In the genomic region with DNA sequence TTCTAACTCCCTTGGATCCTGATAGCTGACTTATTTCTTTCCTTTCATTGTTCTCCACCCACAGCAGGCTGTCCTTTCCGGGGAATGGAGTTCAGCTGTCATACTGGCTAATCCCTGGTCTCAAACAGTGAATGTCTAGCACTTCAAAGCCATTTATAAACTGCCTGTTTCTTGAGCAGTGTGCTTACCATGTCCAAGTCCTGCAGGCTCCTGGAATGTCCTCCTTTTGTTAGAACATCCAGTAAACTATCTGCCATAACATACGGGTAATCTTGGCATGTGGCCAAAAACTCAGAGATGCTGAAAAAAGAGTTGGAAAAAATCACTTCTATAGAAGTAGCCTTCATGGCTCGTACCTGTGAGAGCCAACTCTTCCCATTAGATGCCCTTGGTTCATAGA, we compare ENCODE assay signal across 10 mouse cellular contexts. TPM values are rescaled to one million over a fixed set of nuclear protein-coding genes. Genes with fewer than 3 reads are reported as not detected.
DNase-seq lines count a peak whose midpoint lies in the region; ATAC-seq and TF ChIP-seq lines count a peak whose summit lies in the region.
"Had no signal": no experiment of that assay in that cellular context is flagged by ENCODE, and none has a peak within 500 bp of the region (broad histone marks: within the 10 kb centered on the region; RNA-seq: fewer than 3 reads in every experiment).

No protein-coding gene starts in this region.

- no peak for DNase-seq in heart, postnatal 25 days (ENCODE audit: low spot score)
- peak; percentile 46 to 53 for DNase-seq in left cerebral cortex, postnatal 25 days (ENCODE audit: low spot score in 2 of 2)
- DNase-seq in left cerebral cortex, adult 2 months (ENCODE audit: extremely low spot score in 1 of 2, low spot score in 2 of 2): no peak
- DNase-seq in cerebellum, adult 8-10 months: peak; percentile 37
- DNase-seq in cerebellum, postnatal 25 days: peak; percentile 17 to 47
- DNase-seq in spleen, postnatal 14 days (ENCODE audit: low spot score in 2 of 2): no peak
- DNase-seq: adrenal gland, postnatal 14 days had no signal

- no peak for ATAC-seq in heart, embryonic 14.5 days (ENCODE audit: insufficient number of reproducible peaks, insufficient read depth, low FRiP score, low read depth)
- ATAC-seq: liver, embryonic 12.5 days had no signal

- H3K36me3 ChIP-seq in heart, embryonic 14.5 days (ENCODE audit: control insufficient read depth, insufficient read depth, low read length): peaks cover 90% of the 10 kb centered on the region

- peaks cover 9 to 30% of the 10 kb centered on the region in 2 experiments for H3K4me1 ChIP-seq in heart, embryonic 14.5 days (ENCODE audit: control insufficient read depth in 2 of 2, insufficient read depth in 2 of 2, low read length in 2 of 2)
- H3K4me1 ChIP-seq: hindbrain, embryonic 10.5 days had no signal

- H3K27me3 ChIP-seq in heart, embryonic 14.5 days (ENCODE audit: control insufficient read depth, insufficient read depth, low read length): no peaks in the 10 kb centered on the region
- H3K27me3 ChIP-seq: liver, embryonic 12.5 days had no signal

- WGBS in heart, embryonic 14.5 days: 28% methylated on average over 3 of the region's 3 CpGs

- H3K9me3 ChIP-seq in heart, embryonic 14.5 days (ENCODE audit: control insufficient read depth, low read length): no peaks in the 10 kb centered on the region
- H3K9me3 ChIP-seq: hindbrain, embryonic 10.5 days; liver, embryonic 12.5 days had no signal

- H3K4me3 ChIP-seq in heart, embryonic 14.5 days (ENCODE audit: control insufficient read depth in 1 of 2, insufficient read depth in 1 of 2, low read depth in 1 of 2, low read length in 2 of 2): no peak overlapping the region
- H3K4me3 ChIP-seq in left cerebral cortex, adult 2 months: no peak overlapping the region
- H3K4me3 ChIP-seq: hindbrain, embryonic 10.5 days; liver, embryonic 12.5 days had no signal

- intact Hi-C loops in heart, postnatal 25 days (cut with DNase I): no loop called here
- intact Hi-C loops in left cerebral cortex, postnatal 25 days (cut with DNase I): no loop called here
- intact Hi-C loops in left cerebral cortex, adult 2 months (cut with DNase I): loop anchor here (10.0 kb wide), 1 partner anchor 174 kb away; no protein-coding TSS in a partner anchor

- no peak overlapping the region; the same call in 1 of the 2 replicates for H3K9ac ChIP-seq in heart, embryonic 14.5 days (ENCODE audit: low read length)
- H3K9ac ChIP-seq: liver, embryonic 12.5 days had no signal

- TF ChIP-seq CTCF in left cerebral cortex, adult 2 months (IDR thresholded peaks at IDR 0.05): no peak

- H3K27ac ChIP-seq in heart, embryonic 14.5 days (replicated peaks in 1 of 2; ENCODE audit: control insufficient read depth in 1 of 2, insufficient read depth in 1 of 2, low read depth in 2 of 2, low read length in 2 of 2): peak overlapping the region; percentile 76 to 87
- no peak overlapping the region for H3K27ac ChIP-seq in left cerebral cortex, adult 2 months
- H3K27ac ChIP-seq: hindbrain, embryonic 10.5 days; liver, embryonic 12.5 days had no signal

- H3K4me2 ChIP-seq in heart, embryonic 14.5 days (ENCODE audit: low read length): no peak overlapping the region
- H3K4me2 ChIP-seq: liver, embryonic 12.5 days had no signal

RNA-seq across cellular contexts. Expression of a gene that starts 22.8 kb away (rescaled TPM):
- polyA plus RNA-seq in heart, embryonic 14.5 days (2014; fragmentation: Nextera tagmentation; extraction: Ambion mirVana): 84.0 and 89.3 TPM in 2 replicates
- 10 to 100 TPM; 83.5 to 88.0 TPM for total RNA-seq in heart, postnatal 25 days (2021)
- 10 to 100 TPM; 52.3 to 56.4 TPM for total RNA-seq in left cerebral cortex, postnatal 25 days (2021)
- 10 to 100 TPM; 45.6 to 57.3 TPM for total RNA-seq in left cerebral cortex, adult 2 months (2021)

Comparison
In these comparisons a context has a peak if more than half of its experiments do, and no peak if none do; other contexts are left out.
1. DNase-seq: peak in left cerebral cortex, postnatal 25 days (2 of 2), cerebellum, adult 8-10 months (single experiment) and cerebellum, postnatal 25 days (2 of 2); none in heart, postnatal 25 days (single experiment), left cerebral cortex, adult 2 months (0 of 2) and spleen, postnatal 14 days (0 of 2).